Mouse (Mus musculus): ENCODE data around the gene Gm44596.
A peak's percentile ranks its signal among the peaks of the same experiment; 100 is the strongest.

Gene Gm44596

GRCm38 (mm10) chr6:128429300-128429699 is 54.0 kb downstream of the Gm44596 start:
- DNase-seq (ENCODE audit: low read depth, low spot score), result no peak

DNA sequence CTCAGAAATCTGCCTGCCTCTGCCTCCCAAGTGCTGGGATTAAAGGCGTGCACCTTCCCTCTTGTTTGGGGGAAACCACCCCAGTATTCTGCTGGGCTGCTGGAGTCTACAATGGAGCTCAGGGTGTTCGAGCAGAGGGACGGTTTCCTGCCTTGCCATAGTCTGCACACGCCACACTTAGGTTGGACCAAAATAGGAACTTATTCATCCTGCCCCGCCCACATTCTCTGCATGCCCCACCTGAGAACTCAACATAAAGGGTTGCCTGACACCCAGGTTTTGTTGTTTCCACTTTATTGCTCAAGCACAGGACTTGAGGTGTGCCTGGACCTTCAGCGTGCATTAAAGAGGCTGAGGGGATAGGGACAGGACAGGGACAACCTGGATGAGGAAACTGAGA is 54.5 kb downstream of the Gm44596 start:
- DNase-seq (ENCODE audit: low read depth, low spot score), result no peak

GRCm38 (mm10) chr6:128432356-128432915 is 57.1 kb downstream of the Gm44596 start:
- no peak for DNase-seq (ENCODE audit: low read depth, low spot score)

DNA sequence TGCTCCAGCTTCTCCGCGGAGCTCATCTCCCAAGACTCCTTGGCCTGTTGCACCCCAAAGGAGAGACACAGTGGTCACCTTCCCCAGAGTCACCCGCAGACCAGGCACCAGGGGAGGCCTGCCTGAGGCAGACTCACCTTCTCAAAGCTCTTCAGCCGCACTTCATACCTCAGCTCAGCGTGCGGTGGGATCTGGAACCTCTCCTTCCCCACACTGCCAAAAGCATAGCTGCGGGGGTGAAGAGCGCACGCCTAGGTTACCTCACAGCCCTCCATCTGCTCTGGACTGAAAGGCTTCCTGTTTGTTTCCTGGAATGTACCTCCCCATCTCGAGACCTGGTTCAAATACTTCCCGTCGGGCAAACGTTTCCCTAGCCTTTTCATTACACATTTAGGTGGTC is 58.3 kb downstream of the Gm44596 start:
- no peak for DNase-seq (ENCODE audit: low read depth, low spot score)

- no peak for DNase-seq (ENCODE audit: low read depth, low spot score)
Measured at GRCm38 (mm10) chr6:128435474-128435873, 60.2 kb downstream of the Gm44596 start.

DNA sequence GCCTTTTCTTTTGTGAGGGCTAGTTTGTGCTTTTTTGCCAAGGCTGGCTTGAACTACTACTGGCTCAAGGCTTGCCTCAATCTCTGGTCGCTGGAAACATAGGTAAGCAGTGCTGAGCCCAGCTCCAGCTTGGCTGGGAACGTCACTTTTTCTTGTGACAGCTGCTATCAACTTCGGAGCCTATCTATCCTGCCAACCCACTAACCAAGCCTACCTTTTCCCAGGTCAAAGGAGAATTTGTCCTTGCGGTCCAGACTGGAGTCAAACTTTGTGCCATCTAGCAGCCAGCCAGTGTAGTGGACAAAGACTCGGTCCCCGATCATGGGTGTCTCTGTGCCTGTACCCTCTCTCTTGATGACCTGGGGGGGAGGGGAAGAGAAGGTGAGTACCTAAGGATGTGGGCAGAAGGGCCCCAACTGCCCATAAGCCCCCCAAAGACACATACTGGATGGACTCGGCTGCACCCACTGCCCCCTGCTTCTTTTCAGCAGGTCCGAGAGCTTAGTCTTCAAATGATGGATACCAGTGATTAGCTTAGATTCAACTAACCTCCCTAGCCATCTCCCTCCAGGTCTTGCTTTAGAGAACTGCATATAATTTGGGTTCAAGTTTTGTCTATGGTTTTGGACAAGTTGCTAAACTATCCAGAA is 61.2 kb downstream of the Gm44596 start:
- DNase-seq (ENCODE audit: low read depth, low spot score), result no peak

- no peak for DNase-seq (ENCODE audit: low read depth, low spot score)
Measured at GRCm38 (mm10) chr6:128437288-128437687, 62.0 kb downstream of the Gm44596 start.

- peak; percentile 82 for DNase-seq (ENCODE audit: low read depth, low spot score)
Measured at GRCm38 (mm10) chr6:128437731-128438316, 62.5 kb downstream of the Gm44596 start.

- DNase-seq (ENCODE audit: low read depth, low spot score), result peak; percentile 93
Measured at GRCm38 (mm10) chr6:128438317-128438870, 63.1 kb downstream of the Gm44596 start, which contains the start of gene Fkbp4. Gene Fkbp4, minus strand, starts transcription at chr6:128438677.

GRCm38 (mm10) chr6:128438871-128439341 is 63.6 kb downstream of the Gm44596 start:
- no peak for DNase-seq (ENCODE audit: low read depth, low spot score)

GRCm38 (mm10) chr6:128440238-128440637 is 64.9 kb downstream of the Gm44596 start:
- peak; percentile 49 for DNase-seq (ENCODE audit: low read depth, low spot score)

DNA sequence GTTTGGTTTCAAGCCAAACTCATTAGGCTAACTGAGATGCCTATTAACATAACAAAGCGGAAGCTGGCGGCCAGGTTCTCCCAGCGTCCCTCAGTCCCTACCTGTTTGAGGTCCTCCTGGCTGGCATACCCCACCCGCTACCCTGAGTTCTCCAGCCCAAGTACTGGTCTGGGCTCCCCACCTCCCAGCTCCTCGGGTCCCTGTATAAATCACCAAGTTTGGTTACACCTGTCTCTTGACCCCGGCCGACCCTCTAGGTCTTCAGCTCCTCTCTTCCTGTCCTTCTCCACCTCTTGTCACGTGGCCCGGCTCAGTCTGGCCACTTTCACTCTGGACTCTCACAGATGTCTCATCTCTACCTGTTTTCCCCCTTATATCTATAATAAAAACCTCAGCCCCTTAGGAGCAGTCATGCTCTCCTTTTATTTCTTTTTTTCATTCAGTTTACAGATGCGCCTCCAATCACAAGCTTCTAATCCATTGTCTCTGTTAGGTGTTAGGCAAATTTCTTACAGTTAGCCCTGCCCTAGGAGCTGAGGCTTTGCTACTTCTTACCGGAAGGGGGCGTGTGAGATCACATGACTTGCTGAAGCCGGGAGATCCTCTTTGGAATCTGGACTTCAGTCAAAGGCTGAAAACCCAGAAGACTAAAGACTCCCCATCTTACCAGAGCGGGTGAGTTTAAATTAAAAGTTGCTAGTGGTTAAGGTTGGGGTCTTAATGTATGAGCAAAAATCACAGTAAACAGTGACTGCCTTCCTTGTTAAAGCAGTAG is 70.6 kb downstream of the Gm44596 start:
- peak; percentile 69 for DNase-seq (ENCODE audit: low read depth, low spot score)

GRCm38 (mm10) chr6:128447063-128447462 is 71.8 kb downstream of the Gm44596 start:
- no peak for DNase-seq (ENCODE audit: low read depth, low spot score)

- no peak for DNase-seq (ENCODE audit: low read depth, low spot score)
Measured at GRCm38 (mm10) chr6:128455835-128456605, 80.7 kb downstream of the Gm44596 start.
